Mouse (Mus musculus) ES-Bruce4 (cell line): ENCODE measurements at regions not wholly inside any gene's neighbourhood (a gene's known extent, or its start where the extent isn't known, plus 50 kb on each side); places are given as distances from the start of the nearest gene placed in this dataset.

ENCODE experiments used
- CTCF ChIP-seq: IDR thresholded peaks from one replicate; pipeline ENCODE4 v1.8.1; 2011; ENCODE audit warnings: low read depth, low read length
- POLR2A ChIP-seq: IDR thresholded peaks from one replicate; pipeline ENCODE4 v1.8.1; 2011; ENCODE audit warnings: low read length; ENCODE audit not compliant: insufficient read depth

- TF ChIP-seq CTCF: no peak
- TF ChIP-seq POLR2A: no peak
These were observed 585.0 kb downstream of the Ets1 start for GRCm38 (mm10) chr9:33220981-33221380.
